Mouse (Mus musculus): ENCODE measurements at regions not wholly inside any gene's neighbourhood (a gene's known extent, or its start where the extent isn't known, plus 50 kb on each side); places are given as distances from the start of the nearest gene placed in this dataset.

DNA sequence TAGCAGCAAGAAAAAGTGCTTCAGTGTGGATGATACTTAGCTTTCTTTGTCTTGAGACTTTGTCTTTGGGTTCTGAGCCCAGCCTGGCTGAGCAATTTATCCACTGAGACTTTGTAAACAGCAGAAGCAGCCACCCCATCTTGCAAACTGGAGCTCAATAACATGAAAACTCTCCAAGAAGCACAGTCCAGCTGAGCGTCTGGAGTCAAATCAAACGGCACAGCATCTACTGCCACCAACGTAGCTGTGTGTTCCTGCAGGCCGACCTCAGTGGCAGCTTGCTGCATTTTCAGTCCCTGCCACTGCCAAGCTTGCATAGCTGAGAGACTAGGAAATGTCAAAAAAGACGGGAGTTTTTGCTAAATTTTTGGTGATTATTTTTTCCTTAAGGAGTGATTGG is 68.8 kb upstream of the Galnt17 start:
- intact Hi-C loops (cut with DNase I): no loop called here

DNA sequence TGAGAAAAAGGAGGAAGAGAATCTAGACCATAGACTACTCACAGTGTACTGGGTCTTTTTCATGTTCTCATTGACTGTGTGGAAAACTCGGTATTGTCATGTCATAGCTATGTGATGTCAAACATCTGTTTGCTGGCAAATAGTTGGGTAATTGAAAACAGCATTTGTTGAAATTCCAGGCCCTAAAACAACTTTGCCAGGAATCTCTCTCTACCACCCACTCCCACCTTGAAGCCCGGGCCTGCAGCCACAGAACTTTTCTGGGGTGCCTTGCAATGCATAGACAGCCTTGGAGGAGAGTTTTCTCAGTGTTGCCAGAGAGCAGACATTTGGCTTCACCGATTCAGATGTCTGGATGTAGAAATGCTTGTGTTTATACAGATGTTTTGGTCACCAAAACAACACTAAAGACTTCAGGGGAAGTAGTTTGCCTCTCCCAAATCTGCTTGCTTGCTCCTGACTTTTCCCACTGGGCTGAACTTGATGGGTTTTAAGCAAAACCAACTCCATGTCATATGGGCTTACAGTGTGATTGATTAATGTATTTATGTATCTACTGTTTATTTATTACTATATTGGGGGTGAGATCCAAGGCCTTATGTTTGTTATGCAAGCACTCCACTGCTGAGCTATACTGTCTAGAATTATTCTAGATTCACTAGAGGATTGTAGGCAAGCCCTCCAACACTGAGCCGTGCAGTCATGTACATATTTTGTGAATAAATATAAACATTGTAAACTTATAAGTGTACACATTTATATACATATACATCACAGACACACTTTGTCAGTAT is 63.2 kb upstream of the Galnt17 start:
- DNase-seq: peak; percentile 13 to 38
- intact Hi-C loops (cut with DNase I): no loop called here

More for the DNA sequence above, 68.8 kb upstream of the Galnt17 start:
- DNase-seq: peak; percentile 8 to 9

DNA sequence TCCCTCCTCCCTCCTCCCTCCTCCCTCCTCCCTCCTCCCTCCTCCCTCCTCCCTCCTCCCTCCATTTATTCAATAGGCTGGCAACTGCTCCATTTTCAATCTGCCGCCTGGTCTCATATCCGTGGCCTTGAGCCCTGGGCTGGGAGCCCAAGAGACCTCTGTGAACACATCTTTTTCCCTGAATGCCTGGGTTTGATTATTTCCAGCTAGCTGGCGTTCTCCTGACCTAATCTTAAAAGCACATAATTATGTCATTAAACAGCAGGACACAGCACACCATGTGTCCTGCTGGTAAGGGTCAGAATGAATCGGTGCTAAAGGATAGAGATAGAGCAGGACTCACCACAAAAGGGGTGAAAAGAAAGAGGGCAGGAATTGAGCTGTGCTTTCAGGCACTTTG is 59.2 kb upstream of the Galnt17 start:
- intact Hi-C loops (cut with DNase I): no loop called here
- DNase-seq: peak; percentile 7 to 14

DNA sequence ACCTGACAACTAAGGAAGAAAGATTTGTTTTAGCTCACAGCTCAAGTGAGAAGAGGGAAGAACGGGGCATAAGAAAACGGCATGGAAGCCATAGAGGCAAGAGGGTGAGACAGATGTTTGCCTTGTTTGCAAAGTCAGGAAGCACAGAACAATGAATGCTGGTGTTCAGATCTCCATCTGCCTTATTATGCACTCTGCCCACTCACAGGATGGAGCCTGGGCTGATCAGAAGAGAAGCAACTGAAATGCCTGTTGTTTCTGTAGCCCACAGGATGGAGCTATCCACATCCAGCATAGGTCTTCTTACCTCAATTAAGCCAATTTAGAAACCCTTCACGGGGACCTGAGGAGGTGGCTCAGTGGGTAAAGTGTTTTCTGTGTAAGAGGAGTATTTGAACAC is 51.5 kb upstream of the Galnt17 start:
- DNase-seq: no peak

More for the DNA sequence above, 51.5 kb upstream of the Galnt17 start:
- intact Hi-C loops (cut with DNase I): no loop called here

All from heart, postnatal 36 days (tissue).